26 mouse cellular contexts compared by ENCODE assay signal in the genomic region with DNA sequence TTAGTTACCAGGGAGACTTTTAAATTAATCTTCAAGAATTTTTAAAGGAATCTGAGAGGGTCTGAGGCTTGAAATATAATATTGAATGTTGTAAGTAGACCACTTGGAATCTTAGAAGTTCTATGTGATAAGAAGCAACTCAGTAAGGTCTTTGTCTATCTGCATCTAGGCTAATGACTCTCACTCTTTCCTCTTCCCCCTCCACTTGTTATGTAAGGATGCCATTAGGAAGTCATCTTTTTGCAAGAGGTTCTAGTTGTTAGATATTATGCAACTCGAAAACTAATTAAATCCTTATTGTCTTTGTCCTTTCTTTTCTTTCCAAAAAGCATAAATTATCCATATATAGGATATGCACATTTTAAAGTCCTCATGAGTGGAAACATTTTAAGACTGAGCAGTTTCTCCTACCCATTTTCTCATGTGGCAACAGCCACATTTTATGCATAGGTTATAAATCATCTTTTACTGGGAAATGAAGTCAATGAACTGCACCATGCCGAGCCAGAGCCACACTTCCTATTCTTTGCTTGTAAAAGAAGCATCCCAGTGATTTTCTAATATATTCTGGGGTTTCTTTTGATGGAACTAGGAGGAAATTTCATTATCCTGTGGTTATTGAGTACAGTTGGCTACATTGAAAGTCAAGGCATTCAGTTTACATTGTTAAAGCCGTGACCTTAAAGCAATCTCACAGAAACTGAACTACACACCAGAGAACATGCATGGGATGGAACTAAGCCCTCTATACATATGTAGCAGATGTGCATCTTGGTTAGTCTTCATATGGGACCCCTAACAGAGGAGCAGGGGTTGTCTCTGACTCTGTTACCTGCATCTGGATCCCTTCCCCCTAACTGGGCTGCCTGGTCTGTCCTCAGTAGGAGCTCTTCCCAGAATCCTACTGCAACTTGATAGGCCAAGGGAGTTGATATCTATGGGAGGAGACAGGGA.
DNase-seq lines count a peak whose midpoint lies in the region; ATAC-seq and TF ChIP-seq lines count a peak whose summit lies in the region.
"Had no signal": no experiment of that assay in that cellular context is flagged by ENCODE, and none has a peak within 500 bp of the region (broad histone marks: within the 10 kb centered on the region; RNA-seq: fewer than 3 reads in every experiment).

No protein-coding gene starts in this region.

- no peaks in the 10 kb centered on the region for H3K36me3 ChIP-seq in limb, embryonic 13.5 days
- no peaks in the 10 kb centered on the region for H3K36me3 ChIP-seq in limb, embryonic 10.5 days
- no peaks in the 10 kb centered on the region for H3K36me3 ChIP-seq in limb, embryonic 14.5 days (ENCODE audit: control insufficient read depth, insufficient read depth, low read length)
- H3K36me3 ChIP-seq: heart, embryonic 12.5 days; heart, embryonic 15.5 days; hindbrain, embryonic 10.5 days; hindbrain, embryonic 13.5 days; intestine, embryonic 15.5 days had no signal

- no peak overlapping the region for H3K4me3 ChIP-seq in limb, embryonic 13.5 days
- no peak overlapping the region for H3K4me3 ChIP-seq in limb, embryonic 10.5 days
- H3K4me3 ChIP-seq in limb, embryonic 14.5 days (replicated peaks; ENCODE audit: low read length) = no peak overlapping the region
- H3K4me3 ChIP-seq: heart, embryonic 12.5 days; heart, embryonic 15.5 days; hindbrain, embryonic 10.5 days; hindbrain, embryonic 13.5 days; intestine, embryonic 15.5 days had no signal

- WGBS in limb, embryonic 13.5 days = 43% methylated on average over 3 of the region's 3 CpGs
- 79% methylated on average over 3 of the region's 3 CpGs for WGBS in limb, embryonic 10.5 days
- WGBS in limb, embryonic 14.5 days = 37% methylated on average over 3 of the region's 3 CpGs

- no peaks in the 10 kb centered on the region for H3K9me3 ChIP-seq in limb, embryonic 13.5 days
- no peaks in the 10 kb centered on the region for H3K9me3 ChIP-seq in limb, embryonic 10.5 days (replicated peaks)
- H3K9me3 ChIP-seq in limb, embryonic 14.5 days (ENCODE audit: control insufficient read depth, low read length) = no peaks in the 10 kb centered on the region
- H3K9me3 ChIP-seq: heart, embryonic 12.5 days; heart, embryonic 15.5 days; hindbrain, embryonic 10.5 days; hindbrain, embryonic 13.5 days; intestine, embryonic 15.5 days had no signal

- H3K27ac ChIP-seq in limb, embryonic 13.5 days = no peak overlapping the region
- H3K27ac ChIP-seq in limb, embryonic 10.5 days = no peak overlapping the region
- no peak overlapping the region for H3K27ac ChIP-seq in limb, embryonic 14.5 days (replicated peaks; ENCODE audit: low read depth, low read length)
- H3K27ac ChIP-seq: heart, embryonic 15.5 days; hindbrain, embryonic 10.5 days; hindbrain, embryonic 13.5 days; intestine, embryonic 15.5 days had no signal

- no peak for TF ChIP-seq POLR2A in limb, embryonic 14.5 days (IDR thresholded peaks at IDR 0.05; ENCODE audit: borderline replicate concordance, extremely low read depth, insufficient read depth, insufficient read length)

- DNase-seq in limb, embryonic 10.5 days (ENCODE audit: low spot score) = no peak
- peak; percentile 26 for DNase-seq in limb, embryonic 14.5 days (ENCODE audit: low spot score)
- no peak for DNase-seq in thymus, postnatal 4 days
- DNase-seq: adrenal gland, adult 8-10 months; adrenal gland, postnatal 25 days; cerebellum, adult 11-12 months; cerebellum, adult 9-10 months; cerebellum, postnatal 14 days; embryo, embryonic 11 days; forebrain, postnatal 0 days; gastrocnemius, postnatal 10 days; gastrocnemius, postnatal 36 days; heart, adult 11 months; heart, postnatal 10 days; heart, postnatal 36 days had no signal

- H3K4me1 ChIP-seq in limb, embryonic 13.5 days = peaks cover 3% of the 10 kb centered on the region; the same call in 1 of the 2 replicates
- H3K4me1 ChIP-seq in limb, embryonic 10.5 days = no peaks in the 10 kb centered on the region
- no peaks in the 10 kb centered on the region for H3K4me1 ChIP-seq in limb, embryonic 14.5 days (ENCODE audit: control insufficient read depth, insufficient read depth, low read length)
- H3K4me1 ChIP-seq: heart, embryonic 12.5 days; heart, embryonic 15.5 days; hindbrain, embryonic 10.5 days; hindbrain, embryonic 13.5 days; intestine, embryonic 15.5 days had no signal

- ATAC-seq in limb, embryonic 13.5 days (ENCODE audit: low FRiP score, low read depth) = peak; percentile 75
- ATAC-seq in limb, embryonic 14.5 days (ENCODE audit: low FRiP score, low read depth) = peak; percentile 72
- peak; percentile 51 for ATAC-seq in megakaryocyte, adult 5-6 weeks (ENCODE audit: poor library complexity, severe bottlenecking)
- ATAC-seq in activated CD4-positive, CD25-positive, alpha-beta regulatory T cell, adult 4 months = no peak
- ATAC-seq: CD4-positive, CD25-positive, alpha-beta regulatory T cell, adult 4 months; forebrain, embryonic 14.5 days; forebrain, postnatal 0 days; hindbrain, embryonic 16.5 days; intestine, embryonic 15.5 days had no signal

- no peak overlapping the region for H3K4me2 ChIP-seq in limb, embryonic 13.5 days (replicated peaks)
- H3K4me2 ChIP-seq in limb, embryonic 14.5 days (replicated peaks; ENCODE audit: low read depth, low read length, severe bottlenecking) = no peak overlapping the region
- H3K4me2 ChIP-seq: heart, embryonic 12.5 days; heart, embryonic 15.5 days; hindbrain, embryonic 13.5 days; intestine, embryonic 15.5 days had no signal

- no peaks in the 10 kb centered on the region for H3K27me3 ChIP-seq in limb, embryonic 13.5 days
- no peaks in the 10 kb centered on the region for H3K27me3 ChIP-seq in limb, embryonic 10.5 days (ENCODE audit: low read depth, poor library complexity, severe bottlenecking)
- H3K27me3 ChIP-seq in limb, embryonic 14.5 days (ENCODE audit: control insufficient read depth, insufficient read depth, low read length) = no peaks in the 10 kb centered on the region
- H3K27me3 ChIP-seq: heart, embryonic 12.5 days; heart, embryonic 15.5 days; hindbrain, embryonic 13.5 days; intestine, embryonic 15.5 days had no signal

- H3K9ac ChIP-seq in limb, embryonic 13.5 days = no peak overlapping the region
- H3K9ac ChIP-seq in limb, embryonic 14.5 days (ENCODE audit: low read depth, low read length, severe bottlenecking) = no peak overlapping the region
- H3K9ac ChIP-seq: forebrain, postnatal 0 days; heart, embryonic 12.5 days; heart, embryonic 15.5 days; hindbrain, embryonic 13.5 days; intestine, embryonic 15.5 days had no signal
